Mouse (Mus musculus) cerebellum, adult 2 months (tissue): Measurements from ENCODE around the gene Bri3bp.

Experiments
- CTCF ChIP-seq: fragments of 200-500 bp; IDR thresholded peaks from 2 replicates; pipeline ENCODE4 v1.5.1; 2011; ENCODE audit warnings: low read depth, mild to moderate bottlenecking, control low read depth, low read length, moderate library complexity, borderline replicate concordance; ENCODE audit not compliant: insufficient read depth
- POLR2A ChIP-seq: fragments of 200-500 bp; IDR thresholded peaks from 2 replicates; pipeline ENCODE4 v1.6.1; 2011; ENCODE audit warnings: low read length, control low read depth, borderline replicate concordance; ENCODE audit not compliant: insufficient read depth

DNA sequence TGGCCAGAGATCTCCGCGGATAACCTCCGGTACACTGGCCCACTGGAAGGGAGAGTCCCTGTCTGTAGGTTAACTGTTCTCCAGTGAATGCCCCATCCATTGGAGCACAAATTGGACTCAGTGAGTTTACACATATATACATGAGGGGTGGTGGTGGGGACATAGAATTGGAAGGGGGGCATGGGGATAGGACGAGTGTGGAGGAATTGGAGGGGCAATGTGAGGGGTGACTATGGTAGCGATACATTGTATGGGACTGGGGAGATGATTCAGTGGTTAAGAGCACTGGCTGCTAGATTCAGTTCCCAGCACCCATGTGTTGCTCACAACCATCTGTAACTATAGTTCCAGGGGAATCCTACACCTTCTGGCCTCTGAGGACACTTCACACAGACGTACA lies 38.4 kb upstream of the Bri3bp start:
- no peak for TF ChIP-seq CTCF
- no peak for TF ChIP-seq POLR2A
